Mouse (Mus musculus): ENCODE results near the gene Alg2. TPM values are rescaled to one million over a fixed set of nuclear protein-coding genes. Genes with fewer than 3 reads are reported as not detected.

Gene Alg2
- total RNA-seq (2018; cell fraction: chromatin; rRNA removed) = 10 to 100 TPM in 5 of 26 experiments, 1 to 10 TPM in 18, under 1 TPM in 3; 0.71 to 25.4 (median 3.5) TPM
- 10 to 100 TPM; 19.3 to 34.2 (median 27.5) TPM for total RNA-seq (2018; cell fraction: cytosol; rRNA removed)
- total RNA-seq (2018; cell fraction: nucleus; rRNA removed) = 10 to 100 TPM in 23 of 26 experiments, 1 to 10 TPM in 3; 3.8 to 49.9 (median 18.3) TPM
- polyA plus RNA-seq (2018) = 22.2 to 32.2 TPM (median 25.4 TPM) in 3 replicates

DNA sequence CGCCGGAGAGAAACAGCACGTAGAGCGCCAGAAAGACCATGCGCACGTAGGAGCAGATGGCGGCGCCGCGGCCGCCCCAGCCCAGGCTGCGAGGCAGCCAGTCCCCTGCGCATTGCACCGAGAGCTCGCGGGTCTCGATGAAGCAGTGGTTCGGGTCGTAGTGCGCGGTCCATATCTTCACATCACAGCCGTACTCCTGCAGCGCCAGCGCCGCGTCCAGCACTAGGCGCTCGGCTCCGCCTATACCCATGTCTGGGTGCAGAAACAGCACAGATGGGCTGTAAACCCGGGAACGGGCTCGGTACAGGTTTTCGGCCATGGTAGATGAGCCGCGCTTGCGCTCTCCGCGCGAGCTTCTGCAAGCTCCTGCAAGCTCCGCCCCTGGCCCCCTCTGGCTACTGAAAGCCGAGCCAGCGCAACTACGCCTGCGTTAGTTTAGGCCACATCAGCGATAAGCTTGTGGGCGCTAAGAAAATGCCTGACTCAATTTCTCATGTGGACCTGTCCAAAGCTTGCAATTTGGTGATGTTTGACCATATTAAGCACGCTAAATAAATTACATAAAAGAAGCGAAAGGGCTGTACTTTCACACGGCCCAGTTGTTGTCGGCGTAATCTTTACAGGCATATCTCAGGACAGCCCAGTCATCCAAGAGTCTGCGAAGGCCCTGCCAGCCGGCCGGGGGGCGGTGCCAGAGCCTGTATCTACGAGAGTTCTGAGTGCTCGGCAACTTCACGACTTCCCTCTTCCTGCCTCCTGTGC, at the start of gene Alg2, which contains the start of gene Sec61b:
Gene Alg2 (minus strand): TSS at position 366 of the 762 bp plus-strand sequence.
Gene Sec61b (plus strand): TSS at position 691 of the 762 bp plus-strand sequence.
- Histone ChIP-seq H3K79me2 (ENCODE audit: inconsistent target) (peaks cover 67% of the 10 kb centered on the region), H3K4me3 (ENCODE audit: inconsistent target) (peak within 1 kb of the TSS; percentile 76), H3K27ac (peak within 1 kb of the TSS; percentile 92), H3K36me3 (ENCODE audit: inconsistent target) (peaks cover 40% of the 10 kb centered on the region)
- under 1% methylated on average over 54 of the region's 58 CpGs for WGBS (ENCODE audit: missing documents)

DNA sequence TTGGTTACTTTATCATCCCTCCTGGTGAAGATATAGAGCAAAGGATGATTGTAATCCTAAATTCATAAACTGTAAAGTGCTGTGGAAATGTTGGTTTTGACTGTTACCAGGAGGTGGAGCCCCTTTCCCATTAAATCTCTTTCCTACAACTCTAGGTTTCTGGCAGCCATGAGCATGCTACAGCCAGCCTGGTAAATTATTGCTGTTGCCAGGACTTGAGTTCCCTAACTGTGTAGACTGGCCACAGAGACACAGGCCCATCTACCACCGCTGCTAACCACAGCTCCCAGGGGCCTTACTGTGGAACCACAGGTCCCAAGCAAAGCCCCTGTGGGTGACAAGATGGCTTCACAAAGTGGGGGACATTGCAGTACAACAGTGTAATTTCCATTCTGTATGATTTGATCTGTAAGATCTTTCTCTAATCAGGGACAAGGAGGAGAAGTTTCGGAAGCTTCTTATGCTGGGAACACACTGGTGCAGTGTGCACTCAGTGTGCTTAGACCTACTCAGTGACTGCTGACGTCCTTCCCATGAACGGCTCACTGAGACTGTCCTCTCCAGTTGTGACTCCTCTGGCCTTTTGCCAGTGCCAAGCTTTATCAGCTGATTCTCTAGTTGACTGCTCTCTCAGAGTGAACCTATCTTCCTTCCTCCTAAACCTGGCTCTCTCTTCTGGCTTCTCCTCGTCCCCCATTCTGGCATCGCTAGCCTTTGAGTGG, 47.9 kb upstream of the Alg2 start:
- Histone ChIP-seq H3K36me3 (ENCODE audit: inconsistent target) (no peaks in the 10 kb centered on the region), H3K27ac (no peak overlapping the region), H3K79me2 (ENCODE audit: inconsistent target) (no peaks in the 10 kb centered on the region), H3K4me3 (ENCODE audit: inconsistent target) (no peak overlapping the region)
- WGBS (ENCODE audit: missing documents) = 78% methylated on average over 6 of the region's 6 CpGs

DNA sequence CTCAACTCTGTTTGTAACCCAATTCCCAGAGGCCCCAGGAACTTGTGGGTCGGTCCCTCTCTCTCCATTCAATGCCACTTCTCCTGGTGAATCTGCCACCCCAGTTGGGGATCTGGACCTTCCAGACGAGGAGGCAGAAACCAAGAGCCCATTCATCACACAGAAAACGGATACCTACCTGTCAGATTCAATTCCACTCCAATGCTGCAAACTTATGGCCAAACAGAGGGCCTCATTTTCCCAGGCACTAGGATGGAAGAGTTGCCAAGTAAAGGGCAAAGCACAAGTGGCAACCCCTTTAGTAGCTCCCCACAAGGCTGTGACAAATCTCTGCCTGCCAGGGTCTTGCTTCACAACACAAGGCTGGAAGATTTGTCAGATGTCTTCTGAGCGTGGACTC, 45.9 kb upstream of the Alg2 start:
- Histone ChIP-seq H3K79me2 (ENCODE audit: inconsistent target) (no peaks in the 10 kb centered on the region), H3K27ac (no peak overlapping the region), H3K4me3 (ENCODE audit: inconsistent target) (no peak overlapping the region), H3K36me3 (ENCODE audit: inconsistent target) (no peaks in the 10 kb centered on the region)
- WGBS (ENCODE audit: missing documents) = 73% methylated on average over 4 of the region's 4 CpGs

DNA sequence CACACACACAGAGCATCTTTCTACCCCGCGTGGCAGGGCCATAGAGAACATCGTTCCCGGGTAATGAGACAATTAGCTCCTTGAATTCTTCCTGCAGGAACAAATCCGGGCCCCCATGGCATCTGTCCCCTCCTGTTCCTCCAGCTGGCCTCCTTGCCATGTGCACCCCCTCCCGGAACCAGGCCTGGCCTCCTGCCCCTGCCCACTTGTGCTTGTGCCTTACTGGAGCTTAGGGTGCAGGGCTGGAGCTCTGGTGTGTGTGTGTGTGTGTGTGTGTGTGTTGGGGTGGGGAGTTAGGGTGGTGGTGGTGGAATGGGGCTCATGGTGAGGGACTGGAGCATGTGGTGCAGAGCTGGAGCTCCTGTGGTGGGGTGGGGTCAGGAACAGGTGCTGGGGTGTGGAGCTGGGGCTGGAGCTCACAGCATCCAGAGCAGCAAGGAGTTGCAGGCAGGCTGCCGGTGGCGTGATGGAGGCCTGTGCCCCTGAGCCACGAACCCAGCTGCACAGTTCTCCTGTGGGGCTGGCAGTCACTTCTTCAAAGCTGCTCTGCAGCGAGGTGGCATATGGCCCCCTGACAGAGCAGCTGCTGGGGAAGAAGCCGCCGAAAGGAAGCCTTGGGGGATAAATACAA, 44.5 kb upstream of the Alg2 start:
- H3K4me3 ChIP-seq (ENCODE audit: inconsistent target) = no peak overlapping the region
- no peak overlapping the region for H3K27ac ChIP-seq
- 84% methylated on average over 12 of the region's 12 CpGs for WGBS (ENCODE audit: missing documents)
- H3K79me2 ChIP-seq (ENCODE audit: inconsistent target) = no peaks in the 10 kb centered on the region
- H3K36me3 ChIP-seq (ENCODE audit: inconsistent target) = no peaks in the 10 kb centered on the region

DNA sequence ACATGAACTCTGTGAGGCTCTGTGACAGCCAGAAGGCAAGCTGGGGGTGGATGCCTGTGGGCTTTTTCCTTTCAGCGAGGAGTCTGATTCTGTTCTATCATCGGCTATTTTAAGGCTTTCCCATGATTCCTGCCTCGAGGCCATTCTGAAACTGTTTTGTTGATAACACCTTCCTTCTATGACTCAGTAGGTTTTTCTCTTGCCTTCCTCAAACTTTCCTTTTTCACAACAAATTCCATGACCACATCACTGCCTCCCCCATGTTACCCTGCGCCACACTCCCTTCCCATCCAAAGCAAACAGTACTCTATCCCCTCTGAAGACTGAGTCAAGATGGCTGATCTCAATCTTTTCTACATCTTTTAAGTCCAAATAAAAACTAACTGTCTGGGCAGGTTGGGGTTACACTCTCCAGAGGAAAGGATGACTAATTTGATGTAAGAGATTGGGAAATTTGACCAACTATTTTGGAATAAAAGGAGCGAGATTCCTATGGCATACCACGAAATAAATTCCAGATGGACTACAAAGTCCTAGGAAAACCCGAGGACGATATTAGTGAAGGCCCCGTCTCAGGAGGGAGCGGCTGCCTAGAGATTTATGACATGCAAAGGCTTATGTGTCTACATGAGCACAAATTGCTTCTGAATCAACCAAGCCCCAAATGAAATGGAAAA, 30.8 kb upstream of the Alg2 start:
- no peak overlapping the region for H3K4me3 ChIP-seq (ENCODE audit: inconsistent target)
- no peak overlapping the region for H3K27ac ChIP-seq
- H3K79me2 ChIP-seq (ENCODE audit: inconsistent target) = no peaks in the 10 kb centered on the region
- 88% methylated on average over 10 of the region's 10 CpGs for WGBS (ENCODE audit: missing documents)
- H3K36me3 ChIP-seq (ENCODE audit: inconsistent target) = no peaks in the 10 kb centered on the region

DNA sequence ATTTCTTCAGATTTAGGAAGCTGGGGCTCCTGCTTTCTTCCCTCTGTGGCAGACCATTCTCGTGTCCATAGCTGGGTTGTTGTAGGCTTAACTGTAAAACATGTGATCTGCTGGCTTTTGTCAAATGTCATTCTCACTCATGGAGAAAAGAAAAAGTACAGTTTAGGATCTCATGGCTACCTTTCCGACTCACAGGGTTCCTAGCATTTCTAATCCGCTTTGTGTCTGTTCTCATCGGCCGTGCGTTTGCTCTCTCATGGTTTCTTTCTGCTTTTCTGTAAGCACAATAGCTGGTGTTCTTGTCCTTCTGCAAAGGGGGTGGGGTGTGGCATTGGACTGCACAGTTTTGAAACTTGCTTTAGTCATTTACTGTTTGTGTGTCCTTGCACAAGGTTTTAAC, 28.9 kb upstream of the Alg2 start:
- H3K79me2 ChIP-seq (ENCODE audit: inconsistent target) = no peaks in the 10 kb centered on the region
- no peaks in the 10 kb centered on the region for H3K36me3 ChIP-seq (ENCODE audit: inconsistent target)
- WGBS (ENCODE audit: missing documents) = 83% methylated on average over 6 of the region's 6 CpGs
- no peak overlapping the region for H3K4me3 ChIP-seq (ENCODE audit: inconsistent target)
- no peak overlapping the region for H3K27ac ChIP-seq

DNA sequence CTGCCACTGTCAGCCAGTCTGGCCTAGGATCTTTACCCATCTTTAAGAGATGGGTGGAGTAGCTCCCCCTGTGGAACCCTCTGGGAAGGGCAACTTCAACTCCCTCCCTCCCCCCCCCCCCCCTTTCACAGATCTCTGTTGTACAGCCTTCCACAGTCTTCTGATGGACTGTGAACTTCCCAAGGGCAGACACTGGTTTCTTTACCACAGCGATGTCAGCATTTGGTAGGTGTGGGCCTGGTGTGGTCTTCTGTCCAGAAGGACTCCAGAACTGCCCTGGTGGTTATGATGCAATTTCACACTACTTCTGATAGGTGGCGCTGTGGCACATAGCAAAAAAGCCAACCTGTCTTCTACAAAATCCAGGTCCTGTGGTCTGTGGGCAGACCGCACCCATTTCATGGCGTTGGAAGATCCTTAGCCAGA, 28.4 kb upstream of the Alg2 start:
- no peaks in the 10 kb centered on the region for H3K36me3 ChIP-seq (ENCODE audit: inconsistent target)
- no peak overlapping the region for H3K27ac ChIP-seq
- 16% methylated on average over 4 of the region's 4 CpGs for WGBS (ENCODE audit: missing documents)
- no peak overlapping the region for H3K4me3 ChIP-seq (ENCODE audit: inconsistent target)
- H3K79me2 ChIP-seq (ENCODE audit: inconsistent target) = no peaks in the 10 kb centered on the region

DNA sequence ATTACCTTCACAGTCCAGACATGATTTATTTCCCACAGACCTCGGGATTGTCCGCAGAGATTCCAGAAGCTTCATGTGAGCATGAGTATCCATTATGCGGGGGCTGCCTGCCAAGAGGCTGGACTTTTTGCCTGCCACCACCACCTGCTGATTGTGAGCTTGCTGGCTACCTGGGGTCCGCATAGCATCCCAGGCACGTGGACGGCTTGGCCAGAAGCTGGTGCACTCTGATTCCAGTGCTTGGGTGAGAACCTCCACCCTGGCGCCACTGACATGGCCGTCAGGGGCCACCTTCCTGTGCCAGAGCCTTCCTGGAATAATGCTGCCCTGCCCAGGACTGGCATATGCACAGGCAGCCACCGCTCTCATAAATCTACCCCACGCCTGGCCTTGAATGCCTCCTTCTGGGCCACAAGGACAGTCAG, 25.0 kb upstream of the Alg2 start:
- H3K27ac ChIP-seq = no peak overlapping the region
- H3K36me3 ChIP-seq (ENCODE audit: inconsistent target) = no peaks in the 10 kb centered on the region
- no peaks in the 10 kb centered on the region for H3K79me2 ChIP-seq (ENCODE audit: inconsistent target)
- H3K4me3 ChIP-seq (ENCODE audit: inconsistent target) = no peak overlapping the region
- WGBS (ENCODE audit: missing documents) = 86% methylated on average over 10 of the region's 10 CpGs

DNA sequence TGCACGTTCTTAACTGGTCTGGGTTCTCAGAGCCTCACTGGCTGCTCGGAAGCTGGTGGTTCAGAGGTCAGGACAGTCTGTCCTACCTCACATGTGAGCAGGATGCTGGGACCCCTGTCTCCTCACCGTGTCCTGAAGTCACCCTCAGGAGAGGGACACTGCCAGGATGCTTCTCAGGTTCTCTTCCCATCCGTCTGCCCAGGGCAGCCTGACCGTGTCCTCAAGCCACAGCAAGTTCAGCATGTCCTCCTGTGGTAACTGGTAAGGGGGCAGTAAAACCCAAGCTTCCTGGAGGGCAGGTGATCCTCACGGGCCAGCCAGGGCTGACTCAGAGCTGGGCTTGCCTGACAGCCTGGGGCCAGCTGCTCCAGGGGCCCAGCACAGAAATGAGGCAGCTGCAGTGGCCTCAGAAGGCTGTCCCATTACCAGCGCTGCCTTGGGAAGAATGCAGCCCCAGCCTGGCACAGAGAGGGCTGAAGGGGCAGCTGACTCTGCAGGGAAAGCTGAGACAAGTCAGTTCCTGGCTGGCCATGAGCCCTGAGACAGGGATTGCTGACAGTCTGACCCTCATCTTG, 23.8 kb upstream of the Alg2 start:
- H3K79me2 ChIP-seq (ENCODE audit: inconsistent target) = no peaks in the 10 kb centered on the region
- H3K36me3 ChIP-seq (ENCODE audit: inconsistent target) = no peaks in the 10 kb centered on the region
- H3K27ac ChIP-seq = no peak overlapping the region
- no peak overlapping the region for H3K4me3 ChIP-seq (ENCODE audit: inconsistent target)
- WGBS (ENCODE audit: missing documents) = 58% methylated on average over 7 of the region's 7 CpGs

DNA sequence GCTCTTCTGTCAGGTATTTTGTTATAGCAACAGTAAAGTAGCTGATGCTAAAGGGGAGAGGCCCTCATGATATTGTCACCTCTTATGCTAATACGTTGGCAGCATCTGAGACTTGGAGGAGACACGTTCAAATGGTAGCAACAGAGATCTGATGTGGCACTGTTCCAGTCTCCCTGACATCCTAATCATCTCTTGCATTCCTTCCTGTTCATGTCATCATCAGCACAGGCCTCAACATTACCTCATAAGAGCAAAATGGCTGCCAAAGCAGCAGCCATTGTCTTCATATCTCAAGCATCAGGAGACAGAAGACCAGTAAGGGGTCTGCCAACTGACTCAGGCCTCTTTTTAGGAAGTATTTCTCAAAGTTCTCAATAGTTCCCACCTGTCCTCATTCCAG, 20.6 kb upstream of the Alg2 start:
- 72% methylated on average over 2 of the region's 2 CpGs for WGBS (ENCODE audit: missing documents)

DNA sequence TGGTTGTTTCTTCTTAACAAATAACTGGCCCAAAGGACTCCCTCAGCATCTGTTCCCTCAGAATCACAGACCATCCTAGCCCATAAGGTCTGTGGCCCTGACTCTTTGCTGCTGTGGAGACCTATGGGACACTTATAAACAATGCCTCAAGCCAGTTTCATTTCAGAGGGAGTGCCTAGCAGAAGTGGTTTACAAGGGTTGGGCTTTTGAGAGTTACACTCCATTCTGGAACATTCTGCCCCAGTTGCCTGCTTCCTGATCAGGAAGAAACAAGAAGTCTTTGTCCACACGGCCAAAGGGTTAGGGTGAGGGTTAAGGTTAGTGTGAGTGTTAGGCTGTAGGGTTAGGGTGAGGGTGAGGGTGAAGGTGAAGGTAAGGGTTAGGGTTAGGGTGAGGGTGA, 20.0 kb upstream of the Alg2 start:
- Histone ChIP-seq H3K79me2 (ENCODE audit: inconsistent target) (no peaks in the 10 kb centered on the region), H3K27ac (no peak overlapping the region), H3K4me3 (ENCODE audit: inconsistent target) (no peak overlapping the region), H3K36me3 (ENCODE audit: inconsistent target) (no peaks in the 10 kb centered on the region)
- WGBS (ENCODE audit: missing documents) = 14% methylated on average over 1 of the region's 1 CpGs

More for the DNA sequence above, 20.6 kb upstream of the Alg2 start:
- Histone ChIP-seq H3K36me3 (ENCODE audit: inconsistent target) (no peaks in the 10 kb centered on the region), H3K27ac (no peak overlapping the region), H3K79me2 (ENCODE audit: inconsistent target) (no peaks in the 10 kb centered on the region), H3K4me3 (ENCODE audit: inconsistent target) (no peak overlapping the region)

DNA sequence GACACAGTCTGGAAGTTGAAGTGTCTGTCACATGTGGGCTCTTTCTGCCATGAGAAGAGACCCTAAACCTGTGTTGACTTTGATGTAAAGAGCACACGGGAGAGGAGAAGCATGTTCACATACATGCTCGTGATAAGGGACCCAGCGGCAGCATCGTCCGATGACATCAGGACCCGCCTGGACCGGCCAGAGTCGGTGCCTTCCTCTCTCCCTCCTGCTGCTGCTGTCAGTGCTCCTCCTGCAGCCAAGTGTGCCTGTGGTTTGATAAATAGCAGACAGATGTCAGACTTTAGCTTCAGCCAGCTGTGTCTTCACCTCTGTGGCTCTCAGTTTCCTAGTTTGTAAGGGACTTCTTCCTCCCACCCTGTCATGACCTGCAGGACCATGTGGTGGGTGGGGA, 19.3 kb upstream of the Alg2 start:
- Histone ChIP-seq H3K4me3 (ENCODE audit: inconsistent target) (no peak overlapping the region), H3K79me2 (ENCODE audit: inconsistent target) (no peaks in the 10 kb centered on the region), H3K27ac (no peak overlapping the region), H3K36me3 (ENCODE audit: inconsistent target) (no peaks in the 10 kb centered on the region)
- WGBS (ENCODE audit: missing documents) = 84% methylated on average over 8 of the region's 8 CpGs

DNA sequence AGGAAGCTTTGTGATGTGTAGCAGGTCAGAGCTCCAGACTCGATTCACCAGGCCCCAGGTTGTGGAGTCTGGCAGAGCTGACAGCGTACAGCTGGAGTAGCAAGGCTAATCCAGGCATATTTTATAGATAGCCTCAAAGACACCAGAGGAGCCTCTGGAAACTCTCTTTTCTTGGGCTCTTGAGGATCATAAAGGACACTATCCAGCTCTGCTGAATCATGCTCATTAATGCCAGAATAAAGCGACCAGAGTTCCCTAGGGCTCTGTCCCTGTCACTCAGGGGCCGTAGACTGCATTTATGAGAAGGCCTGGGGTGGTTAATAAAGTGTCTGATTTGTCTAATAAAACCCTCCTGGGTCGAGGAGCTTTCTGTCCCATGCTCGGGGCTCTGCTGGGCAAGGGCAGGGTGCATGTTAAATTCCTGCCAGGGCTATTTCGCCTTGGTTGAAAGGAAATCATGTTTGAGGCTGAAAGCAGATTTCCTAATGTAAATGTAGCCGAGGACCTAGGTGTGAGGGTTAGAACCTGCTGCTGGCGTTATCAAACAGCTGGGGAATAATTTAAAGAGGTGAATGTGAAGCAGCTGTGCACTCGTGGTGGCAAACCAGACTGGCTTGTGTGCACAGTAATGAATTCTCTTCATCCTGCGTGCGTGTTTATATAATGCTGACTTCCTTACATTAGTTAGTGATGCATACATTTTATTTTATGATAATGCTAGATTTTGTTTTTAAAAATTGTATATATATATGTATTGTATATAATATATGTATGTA, 18.4 kb upstream of the Alg2 start:
- no peaks in the 10 kb centered on the region for H3K79me2 ChIP-seq (ENCODE audit: inconsistent target)
- H3K4me3 ChIP-seq (ENCODE audit: inconsistent target) = no peak overlapping the region
- no peaks in the 10 kb centered on the region for H3K36me3 ChIP-seq (ENCODE audit: inconsistent target)
- 91% methylated on average over 12 of the region's 12 CpGs for WGBS (ENCODE audit: missing documents)
- H3K27ac ChIP-seq = no peak overlapping the region

All from macrophage (primary cell).